Mouse (Mus musculus) kidney, adult 2 months (tissue): Measurements from ENCODE around the gene Mex3a.

Experiments
- CTCF ChIP-seq: fragments of 200-500 bp; conservative IDR thresholded peaks from 2 replicates; pipeline ENCODE4 v1.5.1; 2011; ENCODE audit warnings: low read depth, mild to moderate bottlenecking, control low read depth, low read length, moderate library complexity, mixed read lengths; ENCODE audit not compliant: insufficient read depth, insufficient read length
- POLR2A ChIP-seq: fragments of 200-500 bp; IDR thresholded peaks from one replicate; pipeline ENCODE4 v1.6.1; 2011; ENCODE audit warnings: low read depth, low read length, control low read depth

- no peak for TF ChIP-seq CTCF
- TF ChIP-seq POLR2A: peak; percentile 81
Measured at GRCm38 (mm10) chr3:88552676-88553524, 20.7 kb downstream of the Mex3a start, which contains the start of gene Lamtor2.
